Mouse (Mus musculus): ENCODE measurements around the gene Glul. TPM values are rescaled to one million over a fixed set of nuclear protein-coding genes. Genes with fewer than 3 reads are reported as not detected.

The Glul gene
- polyA plus RNA-seq, 1 experiment from 2014 or later = 230 TPM

DNA sequence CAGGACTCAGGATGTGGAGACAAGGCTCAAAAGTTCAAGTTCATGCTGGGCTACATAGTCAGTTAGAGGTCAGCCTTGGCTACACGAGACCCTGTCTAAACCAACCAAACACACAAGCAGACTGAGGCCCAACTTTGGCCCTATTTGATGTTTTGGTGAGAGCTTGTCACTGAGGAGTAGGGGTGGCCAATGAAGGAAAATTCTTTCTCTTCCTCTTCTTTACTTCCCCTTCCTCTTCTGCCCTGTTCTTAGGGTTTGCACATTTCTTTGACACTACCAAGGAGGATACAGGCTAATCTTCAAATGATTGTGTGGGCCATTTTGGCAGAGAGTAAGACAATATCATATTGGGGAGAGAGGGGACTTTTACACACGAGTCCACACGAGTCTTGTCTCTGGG lies 14.1 kb downstream of the Glul start:
- Histone ChIP-seq H3K9ac (ENCODE audit: low read depth, low read length) (no peak overlapping the region), H3K4me3 (replicated peaks; ENCODE audit: low read depth, low read length) (no peak overlapping the region), H3K9me3 (replicated peaks; ENCODE audit: low read length) (no peaks in the 10 kb centered on the region), H3K4me2 (ENCODE audit: low read length) (no peak overlapping the region), H3K27ac (no peak overlapping the region), H3K4me1 (replicated peaks; ENCODE audit: insufficient read depth, low read length) (0 out of 2 replicates have a peak, but pooled peaks cover 3% of the 10 kb centered on the region), H3K27me3 (ENCODE audit: insufficient read depth, low read length) (no peaks in the 10 kb centered on the region), H3K36me3 (ENCODE audit: insufficient read depth, low read length) (no peaks in the 10 kb centered on the region)
- TF ChIP-seq CTCF (IDR thresholded peaks at IDR 0.05; ENCODE audit: low read depth) = no peak
- DNase-seq (ENCODE audit: low spot score) (no peak), ATAC-seq (replicated peaks; ENCODE audit: low FRiP score, low read depth) (no peak)
- WGBS = 74% methylated on average over 3 of the region's 3 CpGs

DNA sequence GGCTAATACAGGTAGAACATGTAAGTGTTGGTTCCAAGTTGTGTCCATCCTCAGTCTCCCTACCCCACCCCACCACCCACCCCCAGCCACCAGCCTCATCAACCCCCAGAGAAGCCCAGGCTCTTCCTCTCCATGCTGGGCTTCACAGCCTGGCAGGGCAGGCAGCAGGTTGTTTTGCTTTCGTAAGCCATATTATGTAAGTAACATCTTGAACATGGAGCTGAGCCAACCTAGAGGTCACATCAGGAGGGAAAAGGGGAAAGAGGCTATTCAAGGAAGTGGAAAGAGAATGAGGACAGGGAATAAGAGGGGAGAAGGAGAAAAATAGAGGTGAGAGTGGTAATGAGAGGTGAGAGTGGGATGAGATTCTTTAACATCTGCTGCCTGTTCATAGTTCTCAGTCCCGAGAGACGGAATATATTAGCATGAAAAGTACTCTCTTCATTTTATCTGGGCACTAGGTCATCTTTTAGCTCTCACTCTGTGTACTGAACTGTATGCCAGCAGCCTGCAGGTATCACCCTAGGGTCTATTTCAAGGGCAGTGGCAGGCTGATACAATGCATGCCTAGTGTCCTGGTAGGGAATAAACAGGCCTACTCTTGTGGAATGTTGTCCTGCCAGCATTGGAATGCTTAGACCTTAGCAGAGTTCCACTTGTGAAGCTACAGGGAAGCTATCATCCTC lies 18.9 kb downstream of the Glul start:
- no peak for TF ChIP-seq CTCF (IDR thresholded peaks at IDR 0.05; ENCODE audit: low read depth)
- no peak overlapping the region for H3K4me2 ChIP-seq (ENCODE audit: low read length)
- no peaks in the 10 kb centered on the region for H3K27me3 ChIP-seq (ENCODE audit: insufficient read depth, low read length)
- no peak overlapping the region for H3K9ac ChIP-seq (ENCODE audit: low read depth, low read length)
- no peaks in the 10 kb centered on the region for H3K4me1 ChIP-seq (replicated peaks; ENCODE audit: insufficient read depth, low read length)
- DNase-seq (ENCODE audit: low spot score) = no peak
- H3K36me3 ChIP-seq (ENCODE audit: insufficient read depth, low read length) = no peaks in the 10 kb centered on the region
- WGBS = 84% methylated on average over 3 of the region's 3 CpGs
- no peak overlapping the region for H3K4me3 ChIP-seq (replicated peaks; ENCODE audit: low read depth, low read length)
- ATAC-seq (replicated peaks; ENCODE audit: low FRiP score, low read depth) = no peak
- no peak overlapping the region for H3K27ac ChIP-seq
- H3K9me3 ChIP-seq (replicated peaks; ENCODE audit: low read length) = no peaks in the 10 kb centered on the region

GRCm38 (mm10) chr1:153921642-153922041 lies 21.9 kb downstream of the Glul start:
- DNase-seq (ENCODE audit: low spot score) (no peak), ATAC-seq (replicated peaks; ENCODE audit: low FRiP score, low read depth) (no peak)
- Histone ChIP-seq H3K27ac (no peak overlapping the region), H3K36me3 (ENCODE audit: insufficient read depth, low read length) (no peaks in the 10 kb centered on the region), H3K9me3 (replicated peaks; ENCODE audit: low read length) (no peaks in the 10 kb centered on the region), H3K4me3 (replicated peaks; ENCODE audit: low read depth, low read length) (no peak overlapping the region), H3K4me2 (ENCODE audit: low read length) (no peak overlapping the region), H3K27me3 (ENCODE audit: insufficient read depth, low read length) (no peaks in the 10 kb centered on the region), H3K4me1 (replicated peaks; ENCODE audit: insufficient read depth, low read length) (no peaks in the 10 kb centered on the region), H3K9ac (ENCODE audit: low read depth, low read length) (no peak overlapping the region)
- WGBS = 91% methylated on average over 3 of the region's 3 CpGs
- no peak for TF ChIP-seq CTCF (IDR thresholded peaks at IDR 0.05; ENCODE audit: low read depth)

- Histone ChIP-seq H3K27me3 (ENCODE audit: insufficient read depth, low read length) (no peaks in the 10 kb centered on the region), H3K4me1 (replicated peaks; ENCODE audit: insufficient read depth, low read length) (no peaks in the 10 kb centered on the region), H3K36me3 (ENCODE audit: insufficient read depth, low read length) (no peaks in the 10 kb centered on the region), H3K9me3 (replicated peaks; ENCODE audit: low read length) (no peaks in the 10 kb centered on the region), H3K4me3 (replicated peaks; ENCODE audit: low read depth, low read length) (no peak overlapping the region), H3K27ac (no peak overlapping the region), H3K9ac (ENCODE audit: low read depth, low read length) (no peak overlapping the region), H3K4me2 (ENCODE audit: low read length) (no peak overlapping the region)
- DNase-seq (ENCODE audit: low spot score) = no peak
- ATAC-seq (replicated peaks; ENCODE audit: low FRiP score, low read depth) = no peak
- 23% methylated on average over 5 of the region's 5 CpGs for WGBS
- no peak for TF ChIP-seq CTCF (IDR thresholded peaks at IDR 0.05; ENCODE audit: low read depth)
Observed at GRCm38 (mm10) chr1:153922571-153923021, 22.9 kb downstream of the Glul start.

DNA sequence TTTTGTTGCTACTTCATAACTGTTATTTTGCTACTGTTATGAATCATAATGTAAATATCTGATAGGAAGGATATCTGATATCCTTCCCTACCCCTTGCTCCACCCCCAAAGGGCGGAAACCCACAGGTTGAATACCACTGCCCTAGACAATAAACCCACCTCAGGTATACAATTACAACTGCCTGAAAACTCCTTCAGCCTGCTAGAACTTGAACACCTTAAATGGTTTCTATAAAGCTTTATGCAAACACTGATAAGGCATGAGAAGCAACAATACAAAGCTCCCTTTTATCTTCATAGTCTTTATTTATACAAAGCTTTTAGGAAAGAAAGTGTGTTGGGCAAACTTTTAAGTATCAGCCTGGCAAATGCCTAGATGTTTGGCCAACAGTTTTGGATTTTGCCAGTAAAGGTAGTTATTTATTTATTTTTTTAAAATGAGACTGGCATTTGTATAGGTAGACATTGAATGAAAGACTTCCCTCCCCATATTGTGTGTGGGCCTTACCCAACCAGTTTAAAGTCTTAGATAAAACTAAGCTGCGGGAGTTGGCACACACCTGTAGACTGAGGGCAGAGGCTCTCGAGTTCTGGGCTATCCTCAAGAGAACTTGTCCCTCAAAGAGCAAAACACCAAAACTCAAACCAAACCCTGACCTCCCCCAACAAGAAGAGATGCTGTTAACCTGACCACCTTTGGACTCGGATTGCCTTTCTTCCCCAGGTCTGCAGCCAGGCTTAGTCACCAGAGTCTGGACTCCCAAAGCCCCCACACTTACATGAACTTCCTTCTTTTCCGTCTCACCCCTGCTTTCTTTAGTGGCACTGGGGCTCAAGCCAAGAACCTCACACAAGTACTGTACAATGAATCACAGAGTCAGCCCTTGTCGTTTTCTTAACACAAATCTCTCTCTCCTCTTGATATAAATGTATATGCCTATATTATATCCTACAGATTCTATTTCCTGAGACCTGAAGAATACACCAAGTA lies 24.9 kb downstream of the Glul start:
- 68% methylated on average over 6 of the region's 6 CpGs for WGBS
- no peak for TF ChIP-seq CTCF (IDR thresholded peaks at IDR 0.05; ENCODE audit: low read depth)
- no peak overlapping the region for H3K4me2 ChIP-seq (ENCODE audit: low read length)
- no peak overlapping the region for H3K4me3 ChIP-seq (replicated peaks; ENCODE audit: low read depth, low read length)
- H3K36me3 ChIP-seq (ENCODE audit: insufficient read depth, low read length) = no peaks in the 10 kb centered on the region
- no peaks in the 10 kb centered on the region for H3K4me1 ChIP-seq (replicated peaks; ENCODE audit: insufficient read depth, low read length)
- no peaks in the 10 kb centered on the region for H3K9me3 ChIP-seq (replicated peaks; ENCODE audit: low read length)
- no peak overlapping the region for H3K27ac ChIP-seq
- no peaks in the 10 kb centered on the region for H3K27me3 ChIP-seq (ENCODE audit: insufficient read depth, low read length)
- no peak overlapping the region for H3K9ac ChIP-seq (ENCODE audit: low read depth, low read length)
- DNase-seq (ENCODE audit: low spot score) = no peak
- ATAC-seq (replicated peaks; ENCODE audit: low FRiP score, low read depth) = no peak

DNA sequence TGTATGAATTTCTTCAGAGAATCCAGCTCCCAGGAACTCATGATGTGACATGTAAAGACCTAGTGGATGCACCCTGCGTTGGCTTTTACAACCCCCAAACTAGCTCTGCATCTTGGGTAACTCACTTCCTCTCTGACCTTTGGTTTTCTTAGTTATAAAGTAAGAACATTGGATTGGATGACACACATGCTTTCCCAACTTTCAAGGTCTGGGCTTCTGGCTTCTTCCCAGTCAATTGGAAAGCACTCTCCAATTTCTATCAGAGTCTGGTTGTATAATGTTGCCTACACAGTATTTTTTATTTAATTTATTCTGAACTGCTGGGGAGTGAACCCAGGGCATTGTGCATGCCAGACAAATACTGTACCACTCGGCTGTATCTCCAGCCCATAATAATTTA lies 30.7 kb downstream of the Glul start:
- Histone ChIP-seq H3K27ac (no peak overlapping the region), H3K4me1 (replicated peaks; ENCODE audit: insufficient read depth, low read length) (no peaks in the 10 kb centered on the region), H3K36me3 (ENCODE audit: insufficient read depth, low read length) (no peaks in the 10 kb centered on the region), H3K9ac (ENCODE audit: low read depth, low read length) (no peak overlapping the region), H3K4me2 (ENCODE audit: low read length) (no peak overlapping the region), H3K4me3 (replicated peaks; ENCODE audit: low read depth, low read length) (no peak overlapping the region), H3K27me3 (ENCODE audit: insufficient read depth, low read length) (no peaks in the 10 kb centered on the region), H3K9me3 (replicated peaks; ENCODE audit: low read length) (no peaks in the 10 kb centered on the region)
- TF ChIP-seq CTCF (IDR thresholded peaks at IDR 0.05; ENCODE audit: low read depth) = no peak
- ATAC-seq (replicated peaks; ENCODE audit: low FRiP score, low read depth) (no peak), DNase-seq (ENCODE audit: low spot score) (no peak)
- 68% methylated on average over 2 of the region's 2 CpGs for WGBS

All from kidney, postnatal 0 days (tissue).